Mouse (Mus musculus): ENCODE measurements around the gene Olfr504. TPM values are rescaled to one million over a fixed set of nuclear protein-coding genes. Genes with fewer than 3 reads are reported as not detected.

The Olfr504 gene
- total and polyA plus RNA-seq, 2 experiments from 2014 or later, result not detected

- ATAC-seq (ENCODE audit: insufficient read depth, low read depth) (no peak), DNase-seq (ENCODE audit: low spot score) (no peak)
- Histone ChIP-seq H3K27ac (ENCODE audit: low read depth) (no peak overlapping the region), H3K4me2 (ENCODE audit: low read depth, low read length) (no peak overlapping the region), H3K36me3 (replicated peaks; ENCODE audit: control insufficient read depth, insufficient read depth, low read length) (no peaks in the 10 kb centered on the region), H3K9me3 (replicated peaks; ENCODE audit: control insufficient read depth, low read length) (0 out of 2 replicates have a peak, but pooled peaks cover 5% of the 10 kb centered on the region), H3K9ac (replicated peaks; ENCODE audit: low read depth, low read length) (no peak overlapping the region), H3K4me1 (ENCODE audit: control insufficient read depth, insufficient read depth) (no peaks in the 10 kb centered on the region), H3K27me3 (ENCODE audit: control insufficient read depth, insufficient read depth, low read length) (no peaks in the 10 kb centered on the region), H3K4me3 (ENCODE audit: low read depth, low read length) (no peak overlapping the region)
- TF ChIP-seq CTCF (IDR thresholded peaks at IDR 0.05; ENCODE audit: low read depth), result no peak
- TF ChIP-seq EP300 (IDR thresholded peaks at IDR 0.05; ENCODE audit: low read depth), result no peak
- WGBS, result 72% methylated on average over 13 of the region's 13 CpGs
These were observed 23.2 kb downstream of the Olfr504 start for GRCm38 (mm10) chr7:108542416-108542815.

GRCm38 (mm10) chr7:108524965-108525364, 40.6 kb downstream of the Olfr504 start, which contains the start of gene Olfr502:
Gene Olfr502 (minus strand): TSS chr7:108525065.
- ATAC-seq (ENCODE audit: insufficient read depth, low read depth), result no peak
- DNase-seq (ENCODE audit: low spot score), result no peak
- WGBS, result 53% methylated on average over 1 of the region's 1 CpGs
- no peaks in the 10 kb centered on the region for H3K9me3 ChIP-seq (replicated peaks; ENCODE audit: control insufficient read depth, low read length)
- no peaks in the 10 kb centered on the region for H3K36me3 ChIP-seq (replicated peaks; ENCODE audit: control insufficient read depth, insufficient read depth, low read length)
- no peak within 1 kb of the TSS for H3K4me3 ChIP-seq (ENCODE audit: low read depth, low read length)
- H3K27me3 ChIP-seq (ENCODE audit: control insufficient read depth, insufficient read depth, low read length), result no peaks in the 10 kb centered on the region
- H3K4me1 ChIP-seq (ENCODE audit: control insufficient read depth, insufficient read depth), result no peaks in the 10 kb centered on the region
- no peak for TF ChIP-seq EP300 (IDR thresholded peaks at IDR 0.05; ENCODE audit: low read depth)
- TF ChIP-seq CTCF (IDR thresholded peaks at IDR 0.05; ENCODE audit: low read depth), result no peak
- H3K4me2 ChIP-seq (ENCODE audit: low read depth, low read length), result no peak within 1 kb of the TSS
- no peak within 1 kb of the TSS for H3K27ac ChIP-seq (ENCODE audit: low read depth)
- no peak within 1 kb of the TSS for H3K9ac ChIP-seq (replicated peaks; ENCODE audit: low read depth, low read length)

Other genes starting within 250 kb of the Olfr504 start
- not detected in 2 replicates for gene Olfr492, start 242.1 kb downstream of the Olfr504 start, total RNA-seq (2014; rRNA removed; ENCODE audit: low replicate concordance)
- not detected in 2 replicates for gene Olfr492, start 242.1 kb downstream of the Olfr504 start, polyA plus RNA-seq (2015; fragmentation: Nextera tagmentation; extraction: Ambion mirVana)
- not detected in 2 replicates for gene Olfr493, start 218.8 kb downstream of the Olfr504 start, total RNA-seq (2014; rRNA removed; ENCODE audit: low replicate concordance)
- gene Olfr493, start 218.8 kb downstream of the Olfr504 start, polyA plus RNA-seq (2015; fragmentation: Nextera tagmentation; extraction: Ambion mirVana), result not detected in 2 replicates
- not detected in 2 replicates for gene Olfr494, start 200.5 kb downstream of the Olfr504 start, total RNA-seq (2014; rRNA removed; ENCODE audit: low replicate concordance)
- gene Olfr494, start 200.5 kb downstream of the Olfr504 start, polyA plus RNA-seq (2015; fragmentation: Nextera tagmentation; extraction: Ambion mirVana), result not detected in 2 replicates
- gene Olfr495, start 172.6 kb downstream of the Olfr504 start, total RNA-seq (2014; rRNA removed; ENCODE audit: low replicate concordance), result not detected in 2 replicates
- not detected in 2 replicates for gene Olfr495, start 172.6 kb downstream of the Olfr504 start, polyA plus RNA-seq (2015; fragmentation: Nextera tagmentation; extraction: Ambion mirVana)
- not detected in 2 replicates for gene Olfr497, start 145.4 kb downstream of the Olfr504 start, total RNA-seq (2014; rRNA removed; ENCODE audit: low replicate concordance)
- gene Olfr497, start 145.4 kb downstream of the Olfr504 start, polyA plus RNA-seq (2015; fragmentation: Nextera tagmentation; extraction: Ambion mirVana), result not detected in 2 replicates
- gene Olfr498, start 100.5 kb downstream of the Olfr504 start, total RNA-seq (2014; rRNA removed; ENCODE audit: low replicate concordance), result not detected in 2 replicates
- not detected in 2 replicates for gene Olfr498, start 100.5 kb downstream of the Olfr504 start, polyA plus RNA-seq (2015; fragmentation: Nextera tagmentation; extraction: Ambion mirVana)
- not detected in 2 replicates for gene Olfr502, start 40.7 kb downstream of the Olfr504 start, total RNA-seq (2014; rRNA removed; ENCODE audit: low replicate concordance)
- gene Olfr502, start 40.7 kb downstream of the Olfr504 start, polyA plus RNA-seq (2015; fragmentation: Nextera tagmentation; extraction: Ambion mirVana), result not detected in 2 replicates
- not detected in 2 replicates for gene Olfr503, start 21.3 kb downstream of the Olfr504 start, total RNA-seq (2014; rRNA removed; ENCODE audit: low replicate concordance)
- not detected in 2 replicates for gene Olfr503, start 21.3 kb downstream of the Olfr504 start, polyA plus RNA-seq (2015; fragmentation: Nextera tagmentation; extraction: Ambion mirVana)
- not detected in 2 replicates for gene Olfr506, start 45.0 kb upstream of the Olfr504 start, total RNA-seq (2014; rRNA removed; ENCODE audit: low replicate concordance)
- gene Olfr506, start 45.0 kb upstream of the Olfr504 start, polyA plus RNA-seq (2015; fragmentation: Nextera tagmentation; extraction: Ambion mirVana), result not detected in 2 replicates
- not detected in 2 replicates for gene Olfr507, start 56.0 kb upstream of the Olfr504 start, total RNA-seq (2014; rRNA removed; ENCODE audit: low replicate concordance)
- gene Olfr507, start 56.0 kb upstream of the Olfr504 start, polyA plus RNA-seq (2015; fragmentation: Nextera tagmentation; extraction: Ambion mirVana), result not detected in 2 replicates
- not detected in 2 replicates for gene Olfr508, start 64.2 kb upstream of the Olfr504 start, total RNA-seq (2014; rRNA removed; ENCODE audit: low replicate concordance)
- gene Olfr508, start 64.2 kb upstream of the Olfr504 start, polyA plus RNA-seq (2015; fragmentation: Nextera tagmentation; extraction: Ambion mirVana), result not detected in 2 replicates
- gene Olfr509, start 86.1 kb upstream of the Olfr504 start, total RNA-seq (2014; rRNA removed; ENCODE audit: low replicate concordance), result not detected in 2 replicates
- gene Olfr509, start 86.1 kb upstream of the Olfr504 start, polyA plus RNA-seq (2015; fragmentation: Nextera tagmentation; extraction: Ambion mirVana), result not detected in 2 replicates
- not detected in 2 replicates for gene Olfr510, start 100.6 kb upstream of the Olfr504 start, total RNA-seq (2014; rRNA removed; ENCODE audit: low replicate concordance)
- gene Olfr510, start 100.6 kb upstream of the Olfr504 start, polyA plus RNA-seq (2015; fragmentation: Nextera tagmentation; extraction: Ambion mirVana), result not detected in 2 replicates
- gene Olfr512, start 147.5 kb upstream of the Olfr504 start, total RNA-seq (2014; rRNA removed; ENCODE audit: low replicate concordance), result not detected in 2 replicates
- gene Olfr512, start 147.5 kb upstream of the Olfr504 start, polyA plus RNA-seq (2015; fragmentation: Nextera tagmentation; extraction: Ambion mirVana), result not detected in 2 replicates
- not detected in 2 replicates for gene Olfr513, start 185.2 kb upstream of the Olfr504 start, total RNA-seq (2014; rRNA removed; ENCODE audit: low replicate concordance)
- gene Olfr513, start 185.2 kb upstream of the Olfr504 start, polyA plus RNA-seq (2015; fragmentation: Nextera tagmentation; extraction: Ambion mirVana), result not detected in 2 replicates